Mouse (Mus musculus) brain, adult 2 months (tissue): ENCODE measurements around the gene Foxn1.

ENCODE experiments used
- DNase-seq: peaks from one replicate; pipeline ENCODE4 v3.0.0; 2011; ENCODE audit warnings: low read depth, low spot score

Gene Foxn1

GRCm38 (mm10) chr11:78386508-78387043, at the start of gene Foxn1:
TSS of gene Foxn1 (minus strand) at chr11:78386558.
- no peak for DNase-seq

- peak; percentile 11 for DNase-seq
Measured at GRCm38 (mm10) chr11:78435776-78436349, 49.5 kb upstream of the Foxn1 start.

- DNase-seq: no peak
Measured at GRCm38 (mm10) chr11:78434052-78434451, 47.7 kb upstream of the Foxn1 start.

GRCm38 (mm10) chr11:78431176-78431575, 44.8 kb upstream of the Foxn1 start:
- peak; percentile 32 for DNase-seq

- no peak for DNase-seq
Measured at GRCm38 (mm10) chr11:78430195-78430878, 44.0 kb upstream of the Foxn1 start.

GRCm38 (mm10) chr11:78428309-78428708, 42.0 kb upstream of the Foxn1 start:
- no peak for DNase-seq

- no peak for DNase-seq
Measured at GRCm38 (mm10) chr11:78427655-78428054, 41.3 kb upstream of the Foxn1 start.

GRCm38 (mm10) chr11:78425572-78425971, 39.2 kb upstream of the Foxn1 start:
- no peak for DNase-seq

GRCm38 (mm10) chr11:78424352-78424751, 38.0 kb upstream of the Foxn1 start:
- peak; percentile 61 for DNase-seq

- DNase-seq: no peak
Measured at GRCm38 (mm10) chr11:78422055-78422819, 35.9 kb upstream of the Foxn1 start, which contains the start of gene Slc13a2. TSS of gene Slc13a2 (minus strand) at chr11:78422217.

GRCm38 (mm10) chr11:78421201-78422009, 35.0 kb upstream of the Foxn1 start:
- DNase-seq: no peak

- DNase-seq: no peak
Measured at GRCm38 (mm10) chr11:78420263-78420889, 34.0 kb upstream of the Foxn1 start.

GRCm38 (mm10) chr11:78416854-78417253, 30.5 kb upstream of the Foxn1 start:
- no peak for DNase-seq

GRCm38 (mm10) chr11:78412861-78413260, 26.5 kb upstream of the Foxn1 start:
- DNase-seq: peak; percentile 73

- DNase-seq: no peak
Measured at GRCm38 (mm10) chr11:78412324-78412850, 26.0 kb upstream of the Foxn1 start.

GRCm38 (mm10) chr11:78411606-78412323, 25.4 kb upstream of the Foxn1 start:
- peak; percentile 51 for DNase-seq

GRCm38 (mm10) chr11:78408256-78409240, 22.2 kb upstream of the Foxn1 start:
- no peak for DNase-seq

GRCm38 (mm10) chr11:78402062-78402461, 15.7 kb upstream of the Foxn1 start:
- no peak for DNase-seq

- no peak for DNase-seq
Measured at GRCm38 (mm10) chr11:78401469-78401868, 15.1 kb upstream of the Foxn1 start.
